Mouse (Mus musculus) CH12.LX (cell line): ENCODE measurements at regions not wholly inside any gene's neighbourhood (a gene's known extent, or its start where the extent isn't known, plus 50 kb on each side); places are given as distances from the start of the nearest gene placed in this dataset.

Source experiments
- DNase-seq: peaks from one replicate; pipeline ENCODE4 v3.0.0-alpha.2; 2013; ENCODE audit errors: extremely low read depth
- H3K27ac ChIP-seq: 2 replicates; pipeline ENCODE4 v1.5.1; 2012; ENCODE audit warnings: low read depth, mild to moderate bottlenecking, control low read depth, moderate library complexity; ENCODE audit not compliant: insufficient read depth
- H3K27me3 ChIP-seq: replicated peaks from 2 replicates; pipeline ENCODE3; 2012; ENCODE audit warnings: inconsistent platforms
- H3K36me3 ChIP-seq, 2 experiments: replicated peaks in 1 of 2; 2 replicates each; pipeline versions ENCODE3 to v1.6.1; 2012; ENCODE audit warnings: inconsistent platforms in 1 of 2, low read length in 1 of 2, mild to moderate bottlenecking in 1 of 2, mixed read lengths in 1 of 2, moderate library complexity in 1 of 2; ENCODE audit not compliant: control insufficient read depth in 1 of 2, insufficient read depth in 1 of 2
- H3K4me1 ChIP-seq, 2 experiments: 2 replicates each; pipeline ENCODE4 v1.6.1; 2012; ENCODE audit warnings: inconsistent platforms in 1 of 2, moderate library complexity in 1 of 2; ENCODE audit not compliant: insufficient read depth in 2 of 2, control insufficient read depth in 1 of 2
- H3K4me2 ChIP-seq: 2 replicates; pipeline ENCODE4 v1.6.1; 2012; ENCODE audit warnings: low read depth, mild to moderate bottlenecking, control low read depth; ENCODE audit not compliant: poor library complexity, insufficient read depth, severe bottlenecking
- H3K4me3 ChIP-seq, 3 experiments: fragments of 150-350 bp in 1 of 3; sonication (generic) in 1 of 3; replicated peaks in 1 of 3; 2 replicates each; pipeline versions ENCODE3 to v1.5.1; 2011 to 2012; ENCODE audit warnings: low read depth in 2 of 3, low read length in 2 of 3, mild to moderate bottlenecking in 2 of 3, moderate library complexity in 2 of 3, control low read depth in 1 of 3, improper control_type of control experiment in 1 of 3, inconsistent platforms in 1 of 3, mixed read lengths in 1 of 3; ENCODE audit not compliant: poor library complexity in 1 of 3
- H3K79me2 ChIP-seq: replicated peaks from 2 replicates; pipeline ENCODE4 v1.6.1; 2012; ENCODE audit warnings: mild to moderate bottlenecking, moderate library complexity; ENCODE audit not compliant: control insufficient read depth, poor library complexity, insufficient read depth, severe bottlenecking; ENCODE audit errors: extremely low read depth
- H3K9ac ChIP-seq: 2 replicates; pipeline ENCODE4 v1.6.1; 2012; ENCODE audit warnings: low read depth, mild to moderate bottlenecking, control low read depth, moderate library complexity; ENCODE audit not compliant: insufficient read depth
- H3K9me3 ChIP-seq: replicated peaks from 2 replicates; pipeline ENCODE3; 2012; ENCODE audit warnings: low read length, inconsistent platforms, mixed read lengths
- BHLHE40 ChIP-seq: IDR thresholded peaks from 2 replicates; pipeline ENCODE4 v1.6.1; 2011; ENCODE audit warnings: mild to moderate bottlenecking, low read depth, low read length, improper control_type of control experiment
- IRF4 ChIP-seq: IDR thresholded peaks from 2 replicates; pipeline ENCODE4 v1.6.1; 2014; ENCODE audit warnings: low read depth, mild to moderate bottlenecking, inconsistent platforms, low read length, improper control_type of control experiment
- JUND ChIP-seq: conservative IDR thresholded peaks from 2 replicates; pipeline ENCODE4 v1.6.1; 2011; ENCODE audit warnings: low read depth, low read length, improper control_type of control experiment
- MAZ ChIP-seq: IDR thresholded peaks from 2 replicates; pipeline ENCODE4 v1.6.1; 2012; ENCODE audit warnings: low read depth, mild to moderate bottlenecking, inconsistent platforms, low read length, improper control_type of control experiment, moderate library complexity
- POLR2A ChIP-seq: IDR thresholded peaks from 2 replicates; pipeline ENCODE4 v1.6.1; 2011; ENCODE audit warnings: low read depth, mild to moderate bottlenecking, improper control_type of control experiment, low read length
- TBP ChIP-seq: conservative IDR thresholded peaks from 2 replicates; pipeline ENCODE4 v1.6.1; 2011; ENCODE audit warnings: low read depth, low read length, improper control_type of control experiment
- USF2 ChIP-seq: conservative IDR thresholded peaks from 2 replicates; pipeline ENCODE4 v1.6.1; 2011; ENCODE audit warnings: low read depth, low read length, improper control_type of control experiment
- ZC3H11A ChIP-seq: IDR thresholded peaks from 2 replicates; pipeline ENCODE4 v1.6.1; 2012; ENCODE audit warnings: low read depth, mild to moderate bottlenecking, inconsistent platforms, low read length, improper control_type of control experiment
- ZMIZ1 ChIP-seq: IDR thresholded peaks from 2 replicates; pipeline ENCODE4 v1.6.1; 2012; ENCODE audit warnings: low read depth, mild to moderate bottlenecking, inconsistent platforms, low read length, improper control_type of control experiment
- ZNF384 ChIP-seq: IDR thresholded peaks from 2 replicates; pipeline ENCODE4 v1.6.1; 2012; ENCODE audit warnings: low read depth, low read length, improper control_type of control experiment, inconsistent platforms
- dilution Hi-C: fragments of 300-500 bp; cut with MboI; formaldehyde crosslinking; loops from 2 replicates; pipeline ENCODE4 v1.14.3; 2020; ENCODE audit warnings: low sequenced_read_pairs; ENCODE audit not compliant: extremely low pct_unique_long_range_greater_than_20kb, extremely low pct_ligation_motif_present
- in situ Hi-C: fragments of 300-500 bp; cut with MboI; formaldehyde crosslinking; loops from 3 replicates; pipeline ENCODE4 v1.14.3; 2019; ENCODE audit warnings: low sequenced_read_pairs, low pct_ligation_motif_present, low pct_unique_long_range_greater_than_20kb, mixed read lengths

- TF ChIP-seq POLR2A: no peak
- dilution Hi-C loops (no loop called here), in situ Hi-C loops (no loop called here)
- Histone ChIP-seq H3K4me1 (peaks cover 0 to 13% of the 10 kb centered on the region in 2 experiments; a peak in 2 of 4 replicates), H3K27ac (no peak overlapping the region), H3K4me3 (no peak overlapping the region), H3K36me3 (no peaks in the 10 kb centered on the region), H3K79me2 (no peaks in the 10 kb centered on the region), H3K9me3 (peaks cover 3% of the 10 kb centered on the region), H3K9ac (no peak overlapping the region), H3K4me2 (no peak overlapping the region), H3K27me3 (no peaks in the 10 kb centered on the region)
- no peak for DNase-seq
Measured at GRCm38 (mm10) chr17:4740784-4741183, 253.3 kb upstream of the Arid1b start.

- TF ChIP-seq TBP: no peak
- no peak for TF ChIP-seq ZC3H11A
- TF ChIP-seq USF2: no peak
- no peak for TF ChIP-seq BHLHE40
- no peak for TF ChIP-seq MAZ
- TF ChIP-seq POLR2A: no peak
- TF ChIP-seq, all 38 proteins: peak for 0
- dilution Hi-C loops (no loop called here), in situ Hi-C loops (no loop called here)
- H3K36me3 ChIP-seq: no peaks in the 10 kb centered on the region
- H3K79me2 ChIP-seq: no peaks in the 10 kb centered on the region
- no peak overlapping the region for H3K4me2 ChIP-seq
- peaks cover 3% of the 10 kb centered on the region for H3K9me3 ChIP-seq
- no peak overlapping the region for H3K27ac ChIP-seq
- peaks cover 0 to 13% of the 10 kb centered on the region in 2 experiments; a peak in 2 of 4 replicates for H3K4me1 ChIP-seq
- no peak overlapping the region for H3K4me3 ChIP-seq
- DNase-seq: no peak
- H3K27me3 ChIP-seq: no peaks in the 10 kb centered on the region
- no peak overlapping the region for H3K9ac ChIP-seq
Measured at GRCm38 (mm10) chr17:4742314-4742713, 251.8 kb upstream of the Arid1b start.

GRCm38 (mm10) chr17:4762956-4763355 lies 231.2 kb upstream of the Arid1b start:
- Histone ChIP-seq H3K4me2 (peak overlapping the region; percentile 63), H3K4me3 (no peak overlapping the region), H3K36me3 (no peaks in the 10 kb centered on the region), H3K9me3 (peaks cover 5% of the 10 kb centered on the region), H3K4me1 (peaks cover 2 to 5% of the 10 kb centered on the region in 2 experiments; a peak in 2 of 4 replicates), H3K79me2 (no peaks in the 10 kb centered on the region), H3K27me3 (no peaks in the 10 kb centered on the region), H3K9ac (no peak overlapping the region), H3K27ac (no peak overlapping the region)
- TF ChIP-seq JUND: no peak
- TF ChIP-seq ZMIZ1: no peak
- no peak for TF ChIP-seq ZNF384
- 0 out of 2 replicates have a peak, but pooled peaks have one; percentile 28 for TF ChIP-seq IRF4
- dilution Hi-C loops (no loop called here), in situ Hi-C loops (no loop called here)
- DNase-seq: no peak
